Mouse (Mus musculus): ENCODE data around the gene Fsd2.

GRCm38 (mm10) chr7:81592686-81593085 lies 25.9 kb upstream of the Fsd2 start:
- TF ChIP-seq POLR2A (IDR thresholded peaks at IDR 0.05; ENCODE audit: borderline replicate concordance, extremely low read depth, insufficient read depth, insufficient read length, poor library complexity, severe bottlenecking) (no peak), CTCF (IDR thresholded peaks at IDR 0.05; ENCODE audit: borderline replicate concordance, extremely low read depth, insufficient read depth, insufficient read length) (no peak)

Data from brain, embryonic 14.5 days (tissue).